Mouse (Mus musculus): Measurements from ENCODE around the gene Chrm4.

Gene Chrm4

GRCm38 (mm10) chr2:91922586-91923414, 4.2 kb upstream of the Chrm4 start:
- no peak for DNase-seq

DNA sequence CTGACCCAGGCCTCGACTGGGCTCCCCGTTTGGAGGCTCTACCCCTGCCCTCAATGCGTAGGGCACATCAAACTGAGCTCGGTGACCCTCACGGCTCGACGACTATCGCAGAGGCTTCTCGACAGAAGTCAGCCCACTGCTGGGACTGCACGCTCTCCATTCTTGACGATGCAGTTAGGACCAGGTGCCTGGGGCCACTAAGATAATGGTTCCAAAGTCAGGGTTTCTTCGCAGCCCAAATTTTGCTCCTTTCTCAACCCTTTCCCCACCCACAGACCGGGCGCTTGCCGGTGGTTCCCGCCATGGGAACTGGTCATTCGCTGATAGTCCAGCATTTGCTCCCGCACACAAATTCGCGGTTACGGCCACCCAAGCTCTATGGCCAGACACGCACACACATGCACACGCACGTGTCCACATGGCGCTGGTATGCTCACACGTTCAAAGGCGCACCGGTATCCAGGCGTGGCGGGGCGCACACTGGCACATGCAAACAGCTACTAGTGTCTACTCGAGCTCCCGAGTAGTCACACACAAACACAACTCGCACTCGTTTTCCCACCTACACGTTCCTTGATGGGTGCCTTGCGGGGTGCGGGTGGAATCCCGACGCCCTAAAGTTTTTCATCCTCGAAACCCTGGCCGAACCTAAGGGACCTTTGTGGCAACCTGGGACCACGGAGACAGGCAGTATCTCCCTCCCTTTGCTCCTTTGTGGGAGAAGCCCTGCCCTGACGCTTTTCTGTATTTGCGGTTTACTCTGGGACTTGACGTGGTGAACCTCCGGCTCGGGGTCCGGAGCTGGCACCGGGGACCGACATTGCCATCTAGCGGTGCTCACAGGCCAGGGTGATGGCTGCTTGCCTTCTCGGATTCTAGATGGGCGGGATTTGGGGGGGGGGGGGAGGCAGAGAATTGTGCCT, 3.4 kb upstream of the Chrm4 start:
- DNase-seq: peak; percentile 85 to 89

GRCm38 (mm10) chr2:91924726-91925125, 2.3 kb upstream of the Chrm4 start:
- no peak for DNase-seq

DNA sequence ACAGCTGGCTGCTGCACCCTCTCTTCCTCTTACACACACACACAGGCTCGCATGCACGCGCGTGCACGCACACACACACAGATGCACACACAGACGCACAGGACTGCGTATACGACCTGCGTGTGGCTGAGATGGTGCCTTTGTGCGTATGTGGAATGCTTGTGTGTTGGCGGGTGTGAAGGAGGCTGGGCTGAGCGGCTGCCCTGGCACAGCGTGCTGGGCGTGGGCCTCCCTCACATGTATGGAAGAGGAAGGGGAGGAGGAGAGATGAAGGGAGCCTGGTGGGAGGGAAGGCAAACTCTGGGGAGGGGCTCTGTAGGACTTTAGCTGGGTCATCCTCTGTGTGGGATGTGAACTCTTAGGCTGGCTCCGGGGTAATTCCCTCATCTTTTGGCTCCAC, 1.6 kb upstream of the Chrm4 start:
- DNase-seq: no peak

GRCm38 (mm10) chr2:91927826-91928533, 931 bp downstream of the Chrm4 start:
- DNase-seq: peak; percentile 90 to 92

DNA sequence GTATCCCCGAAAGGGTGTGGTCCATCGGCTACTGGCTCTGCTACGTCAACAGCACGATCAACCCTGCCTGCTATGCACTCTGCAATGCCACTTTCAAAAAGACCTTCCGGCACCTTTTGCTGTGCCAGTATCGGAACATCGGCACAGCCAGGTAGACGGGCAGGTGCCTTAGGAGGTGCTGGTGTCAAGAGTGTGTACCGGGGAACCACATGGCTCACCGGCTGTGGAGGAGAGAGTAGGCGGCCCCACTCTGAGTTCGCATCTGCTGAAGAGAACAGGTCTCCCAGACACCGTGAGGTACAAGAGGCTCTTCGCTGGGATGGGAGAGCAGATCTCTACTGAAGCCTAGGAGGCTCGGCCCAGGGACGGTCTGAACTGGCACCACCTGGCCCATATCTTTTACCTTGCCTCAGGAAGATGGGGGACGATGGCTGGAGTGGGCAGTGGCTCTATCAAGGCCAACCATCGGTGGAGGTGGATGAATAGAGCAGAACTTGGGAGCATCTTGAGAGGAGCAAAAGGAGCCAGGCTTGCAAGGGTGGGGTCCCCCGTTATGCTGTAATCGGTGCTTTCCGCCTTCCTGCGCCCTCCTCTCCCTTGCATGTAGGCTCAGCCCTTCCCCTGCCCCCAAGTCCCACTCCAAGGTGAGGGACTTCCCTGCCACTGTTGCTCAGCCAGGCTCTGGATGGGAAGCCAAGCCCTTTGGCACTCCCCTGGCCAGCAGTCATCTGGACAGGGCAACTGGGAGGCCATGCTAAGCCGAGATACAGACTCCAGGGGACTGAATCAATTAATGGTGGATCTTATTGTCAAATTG, 1.7 kb downstream of the Chrm4 start:
- no peak for DNase-seq

- no peak for DNase-seq
Measured at GRCm38 (mm10) chr2:91929455-91929854, 2.4 kb downstream of the Chrm4 start.

DNA sequence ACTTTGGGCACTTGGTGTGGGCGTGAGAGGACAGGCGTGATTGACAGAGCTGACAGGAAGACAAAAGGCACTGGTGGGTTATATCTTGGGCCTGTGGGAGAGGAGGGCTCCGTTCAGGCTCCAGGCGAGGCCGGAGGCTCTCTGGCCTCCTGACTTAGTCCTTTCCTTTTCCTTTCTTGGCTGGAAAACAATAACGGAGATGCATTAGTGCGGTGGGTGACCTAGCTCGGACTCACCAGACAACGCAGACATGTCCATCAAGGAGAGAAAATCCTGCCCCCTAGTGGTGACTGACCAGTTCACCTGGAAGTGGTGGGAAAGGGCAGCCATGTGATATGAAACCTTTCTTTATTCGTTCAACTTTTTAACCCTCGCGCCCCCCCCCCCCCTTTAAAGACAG, 2.9 kb downstream of the Chrm4 start:
- peak; percentile 67 to 80 for DNase-seq

DNA sequence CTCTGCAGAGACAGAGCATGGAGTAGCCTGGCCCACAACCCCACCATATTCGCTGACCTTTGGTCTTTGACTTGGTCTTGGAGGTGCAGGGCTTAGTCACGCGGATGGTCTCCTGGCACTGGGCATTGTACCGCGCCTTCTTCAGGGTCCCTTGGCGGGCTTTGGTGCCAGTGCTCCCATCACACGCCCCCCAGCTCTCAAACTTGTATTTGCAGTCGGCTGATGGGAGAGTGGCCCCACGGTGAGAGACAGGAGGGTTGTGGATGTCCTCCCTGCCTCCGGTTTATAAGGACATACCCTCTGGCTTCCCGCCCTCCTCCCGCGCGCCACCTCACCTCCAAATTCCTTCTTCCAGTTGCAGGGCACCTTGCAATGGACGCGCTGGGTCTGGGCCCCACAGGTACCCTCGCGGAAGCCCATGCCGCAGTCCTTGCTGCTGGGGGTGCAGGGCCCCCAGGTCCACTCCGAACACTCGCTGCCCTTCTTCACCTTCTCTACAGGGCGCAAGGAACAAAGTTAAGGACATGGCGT, 3.8 kb downstream of the Chrm4 start:
- DNase-seq: peak; percentile 41 to 55

DNA sequence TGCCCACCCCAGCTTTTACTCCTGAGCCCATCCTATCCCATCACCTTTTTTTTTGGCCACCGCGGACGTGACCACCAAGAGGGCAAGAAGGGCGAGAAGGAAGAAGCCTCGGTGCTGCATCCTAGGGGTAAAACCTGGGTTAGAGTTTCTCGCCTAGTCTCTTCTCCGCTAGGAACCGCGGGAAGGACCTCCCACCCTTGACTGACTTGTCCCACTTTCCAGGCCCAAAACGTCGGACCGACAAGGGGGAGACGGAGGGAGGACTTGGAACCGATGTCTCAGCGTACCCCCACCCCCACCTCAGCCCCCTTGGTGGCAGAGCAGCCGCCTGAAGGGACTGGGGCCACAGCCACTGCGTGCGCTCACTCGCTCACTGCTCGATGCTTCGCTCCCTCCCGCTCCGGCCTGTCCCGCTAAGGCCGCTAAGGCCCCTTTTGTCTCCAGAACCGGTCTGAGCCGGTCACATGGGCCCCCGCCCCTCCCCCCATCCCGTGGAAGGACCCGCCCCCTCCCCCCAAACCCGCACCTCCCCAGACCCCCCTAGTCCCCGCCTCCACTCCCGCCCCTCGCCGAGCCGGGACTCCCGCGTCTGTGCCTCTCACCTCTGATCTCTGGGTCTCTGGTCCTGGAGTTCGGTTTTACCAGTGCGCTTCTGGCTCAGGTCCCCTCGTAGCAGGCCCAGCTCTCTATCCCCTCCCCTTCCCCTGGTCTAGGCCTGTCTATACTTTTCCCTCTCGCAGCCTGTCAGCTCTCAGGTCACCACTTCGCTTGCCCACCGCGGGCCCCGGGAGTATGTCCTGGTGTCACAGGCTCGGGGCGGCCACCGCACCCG, 4.5 kb downstream of the Chrm4 start:
- peak; percentile 86 to 91 for DNase-seq

GRCm38 (mm10) chr2:91932160-91932711, 5.2 kb downstream of the Chrm4 start, which contains the start of gene Mdk:
Gene Mdk (minus strand): TSS chr2:91932297.
- DNase-seq: peak; percentile 44 to 56

DNA sequence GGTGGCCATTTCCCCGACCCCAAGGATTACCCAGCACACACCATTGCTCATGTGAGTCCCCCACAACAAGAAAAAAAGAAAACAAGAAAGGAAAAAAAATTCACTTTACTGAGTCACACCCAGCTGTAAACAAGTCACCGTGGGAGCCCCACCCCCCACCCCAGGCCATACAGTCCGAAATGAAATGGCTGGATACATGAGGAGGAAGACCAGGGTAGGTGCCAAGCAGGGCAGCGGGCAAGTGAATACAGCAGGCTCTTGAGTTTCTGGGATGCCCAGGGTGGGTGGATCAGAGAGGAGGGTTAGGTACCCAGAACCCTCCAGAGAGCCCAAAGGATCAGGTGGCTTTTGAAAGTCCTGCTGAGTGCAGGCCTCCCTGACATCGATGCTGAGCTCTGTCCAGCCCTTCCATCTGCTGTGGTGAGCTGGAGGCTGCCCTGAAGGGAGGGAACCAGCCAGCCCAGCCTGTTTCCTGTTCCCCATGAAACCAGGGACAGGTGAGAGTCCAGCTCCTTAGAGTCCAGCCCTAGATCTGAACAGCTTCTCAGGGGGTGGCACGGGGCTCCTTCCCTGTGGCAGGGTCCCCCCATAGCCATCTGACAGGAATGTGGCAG, 5.8 kb downstream of the Chrm4 start:
- peak in 1 of 2 experiments; percentile 33 for DNase-seq

- DNase-seq: peak in 1 of 2 experiments; percentile 31
Measured at GRCm38 (mm10) chr2:91933471-91933870, 6.4 kb downstream of the Chrm4 start.

GRCm38 (mm10) chr2:91934016-91934415, 7.0 kb downstream of the Chrm4 start:
- no peak for DNase-seq

DNA sequence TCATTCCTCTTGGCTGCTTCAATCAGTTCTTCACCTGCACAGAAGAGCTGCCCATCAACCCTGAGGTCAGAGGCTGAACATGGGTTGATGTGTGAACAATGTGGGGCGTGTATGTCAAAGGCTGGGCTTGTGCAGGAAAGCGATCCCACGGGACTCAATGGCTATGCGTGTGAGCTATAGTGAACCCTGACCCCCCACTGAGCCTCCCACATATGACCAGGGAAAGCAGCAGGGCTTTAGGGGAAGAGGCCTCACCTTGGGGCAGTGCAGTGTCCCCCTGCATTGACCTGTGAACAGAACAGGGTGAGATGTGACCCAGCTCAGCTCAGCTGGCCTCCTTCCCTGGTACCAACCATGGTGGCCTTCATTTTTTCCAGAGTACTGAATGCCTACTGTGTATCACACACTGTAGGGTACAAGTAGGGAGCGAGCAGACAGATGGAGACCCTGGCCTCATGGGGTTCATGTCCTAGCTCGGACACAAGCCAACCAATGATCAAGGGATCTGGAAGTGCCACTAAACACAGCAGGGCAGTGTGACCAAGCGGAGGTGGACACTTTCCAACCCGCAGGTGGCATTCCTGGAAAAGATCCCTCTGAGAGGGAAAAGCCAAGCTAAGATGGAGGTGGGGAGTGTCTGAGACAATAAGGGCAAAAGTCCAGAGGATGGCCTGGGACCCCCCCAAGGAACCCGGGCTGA, 7.9 kb downstream of the Chrm4 start:
- DNase-seq: no peak

GRCm38 (mm10) chr2:91936154-91936553, 9.1 kb downstream of the Chrm4 start:
- DNase-seq: no peak

GRCm38 (mm10) chr2:91939303-91939935, 12.4 kb downstream of the Chrm4 start:
- no peak for DNase-seq

GRCm38 (mm10) chr2:91942356-91942755, 15.3 kb downstream of the Chrm4 start:
- DNase-seq: peak in 1 of 2 experiments; percentile 50

Data from kidney, postnatal 4 days (tissue).